Mouse (Mus musculus): ENCODE measurements around the gene Gng8. TPM values are rescaled to one million over a fixed set of nuclear protein-coding genes. Genes with fewer than 3 reads are reported as not detected.

The Gng8 gene
- polyA plus RNA-seq, 1 experiment, result 3.8 TPM

DNA sequence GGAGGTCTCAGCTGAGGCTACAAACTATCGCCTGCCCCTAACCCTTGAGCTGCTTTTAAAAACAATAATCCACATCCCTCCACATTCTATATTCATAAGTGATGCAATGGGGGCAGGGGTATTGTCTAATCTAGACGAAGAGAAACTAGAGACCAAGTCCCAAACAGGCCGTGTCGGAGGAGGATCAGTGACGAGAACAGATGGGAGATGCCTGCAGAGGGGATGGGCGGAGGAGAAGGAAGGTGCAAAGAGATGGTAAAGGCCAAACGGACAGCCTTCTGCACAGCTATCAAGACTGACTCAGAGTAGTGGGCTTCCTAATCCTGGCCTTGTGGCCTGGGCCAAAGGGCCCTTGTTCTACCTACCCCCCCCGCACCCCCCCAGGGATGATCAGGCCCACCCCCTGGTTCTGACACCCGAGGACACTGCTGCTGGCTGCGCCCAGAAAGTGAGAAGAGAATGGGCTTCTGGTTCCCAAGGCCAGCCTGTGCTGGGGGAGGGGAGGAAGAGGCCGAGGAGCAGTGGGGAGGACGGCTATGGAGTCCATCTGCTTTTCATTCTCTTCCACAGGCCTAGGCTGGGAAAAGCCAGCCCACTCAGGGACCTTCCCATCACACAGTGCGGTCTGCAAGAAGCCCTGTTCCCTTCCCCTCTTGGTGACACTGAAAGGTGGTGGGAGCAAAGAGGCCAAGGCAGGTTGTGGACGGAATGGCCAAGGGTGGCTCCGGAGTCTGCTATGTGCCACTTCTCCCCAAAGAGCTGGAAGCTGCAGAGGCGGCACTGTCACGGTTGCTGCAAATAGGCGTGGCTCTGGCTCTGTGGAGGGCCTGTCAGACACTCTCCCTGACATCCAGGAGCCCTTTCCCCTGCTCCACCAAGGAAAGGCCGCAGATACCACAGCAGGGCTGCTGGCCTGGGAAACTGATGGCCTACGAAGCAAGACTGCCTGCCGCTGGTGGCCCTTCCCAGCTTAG, 29.5 kb downstream of the Gng8 start:
- Histone ChIP-seq H3K27me3 (ENCODE audit: control insufficient read depth, insufficient read depth, insufficient read length) (no peaks in the 10 kb centered on the region), H3K4me3 (no peak overlapping the region), H3K36me3 (ENCODE audit: control insufficient read depth, insufficient read depth) (peaks cover 3% of the 10 kb centered on the region), H3K4me2 (ENCODE audit: low read depth) (peak overlapping the region; percentile 85), H3ac (ENCODE audit: control insufficient read depth, insufficient read length) (no peak overlapping the region), H3K79me2 (ENCODE audit: control insufficient read depth, insufficient read depth) (peaks cover 40% of the 10 kb centered on the region)
- TF ChIP-seq POLR2A (IDR thresholded peaks at IDR 0.05; ENCODE audit: insufficient read length, low read depth), result no peak
- TF ChIP-seq POLR2AphosphoS2 (IDR thresholded peaks at IDR 0.05; ENCODE audit: insufficient read length, low read depth), result no peak
- no peak for TF ChIP-seq USF1 (IDR thresholded peaks at IDR 0.05; ENCODE audit: low read depth)
- no peak for TF ChIP-seq REST (IDR thresholded peaks at IDR 0.05; ENCODE audit: insufficient read depth, insufficient read length)
- TF ChIP-seq MYOD1 (IDR thresholded peaks at IDR 0.05; ENCODE audit: control insufficient read depth in 1 of 3, insufficient read length in 2 of 3, low read depth in 2 of 3), result no peak
- no peak for TF ChIP-seq CEBPB (IDR thresholded peaks at IDR 0.05; ENCODE audit: insufficient read depth, poor library complexity, severe bottlenecking)
- no peak for TF ChIP-seq E2F4 (IDR thresholded peaks at IDR 0.05; ENCODE audit: insufficient read depth)
- TF ChIP-seq MAX (IDR thresholded peaks at IDR 0.05; ENCODE audit: low read depth), result no peak
- TF ChIP-seq TCF12 (IDR thresholded peaks at IDR 0.05; ENCODE audit: insufficient read depth, poor library complexity, severe bottlenecking), result no peak
- TF ChIP-seq SRF (IDR thresholded peaks at IDR 0.05; ENCODE audit: control insufficient read depth, insufficient read length, low read depth), result no peak

DNA sequence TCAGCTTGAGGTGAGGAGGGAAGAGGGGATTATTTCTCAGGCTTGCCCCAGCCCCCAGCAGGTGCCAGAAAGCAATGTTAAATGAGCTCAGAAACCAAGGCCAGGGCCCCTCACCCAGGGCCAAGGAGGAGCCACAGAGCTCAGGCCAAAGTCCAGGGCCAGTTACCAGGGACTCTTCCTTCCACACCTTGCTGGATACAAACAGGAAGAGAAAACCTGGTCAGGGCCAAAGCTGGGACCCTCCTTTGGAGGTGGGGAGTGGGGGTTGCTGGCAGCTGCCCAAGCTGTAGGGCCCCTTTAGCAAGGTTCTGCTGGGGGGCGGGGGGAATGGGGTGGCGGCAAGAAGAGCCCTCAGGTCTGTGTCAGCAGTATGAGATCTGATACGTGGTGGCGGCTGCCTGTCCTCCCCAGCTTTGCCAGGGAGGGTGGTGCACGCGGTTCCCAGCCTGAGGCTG, 30.3 kb downstream of the Gng8 start:
- Histone ChIP-seq H3K27me3 (ENCODE audit: control insufficient read depth, insufficient read depth, insufficient read length) (no peaks in the 10 kb centered on the region), H3K4me2 (ENCODE audit: low read depth) (peak overlapping the region; percentile 85), H3K36me3 (ENCODE audit: control insufficient read depth, insufficient read depth) (peaks cover 2% of the 10 kb centered on the region), H3K79me2 (ENCODE audit: control insufficient read depth, insufficient read depth) (peaks cover 40% of the 10 kb centered on the region), H3K4me3 (peak overlapping the region; percentile 94), H3ac (ENCODE audit: control insufficient read depth, insufficient read length) (no peak overlapping the region)
- TF ChIP-seq POLR2AphosphoS2 (IDR thresholded peaks at IDR 0.05; ENCODE audit: insufficient read length, low read depth) (no peak), USF1 (IDR thresholded peaks at IDR 0.05; ENCODE audit: low read depth) (no peak), E2F4 (IDR thresholded peaks at IDR 0.05; ENCODE audit: insufficient read depth) (no peak), MAX (IDR thresholded peaks at IDR 0.05; ENCODE audit: low read depth) (no peak), MYOD1 (IDR thresholded peaks at IDR 0.05; ENCODE audit: control insufficient read depth in 1 of 3, insufficient read length in 2 of 3, low read depth in 2 of 3) (no peak), TCF3 (IDR thresholded peaks at IDR 0.05; ENCODE audit: insufficient read length, low read depth) (no peak), MYOG (IDR thresholded peaks at IDR 0.05; ENCODE audit: control insufficient read depth in 1 of 3, insufficient read depth in 1 of 3, insufficient read length in 2 of 3, low read depth in 2 of 3) (no peak), SRF (IDR thresholded peaks at IDR 0.05; ENCODE audit: control insufficient read depth, insufficient read length, low read depth) (no peak), POLR2A (IDR thresholded peaks at IDR 0.05; ENCODE audit: insufficient read length, low read depth) (no peak), REST (IDR thresholded peaks at IDR 0.05; ENCODE audit: insufficient read depth, insufficient read length) (no peak), CEBPB (IDR thresholded peaks at IDR 0.05; ENCODE audit: insufficient read depth, poor library complexity, severe bottlenecking) (no peak), TCF12 (IDR thresholded peaks at IDR 0.05; ENCODE audit: insufficient read depth, poor library complexity, severe bottlenecking) (no peak)

DNA sequence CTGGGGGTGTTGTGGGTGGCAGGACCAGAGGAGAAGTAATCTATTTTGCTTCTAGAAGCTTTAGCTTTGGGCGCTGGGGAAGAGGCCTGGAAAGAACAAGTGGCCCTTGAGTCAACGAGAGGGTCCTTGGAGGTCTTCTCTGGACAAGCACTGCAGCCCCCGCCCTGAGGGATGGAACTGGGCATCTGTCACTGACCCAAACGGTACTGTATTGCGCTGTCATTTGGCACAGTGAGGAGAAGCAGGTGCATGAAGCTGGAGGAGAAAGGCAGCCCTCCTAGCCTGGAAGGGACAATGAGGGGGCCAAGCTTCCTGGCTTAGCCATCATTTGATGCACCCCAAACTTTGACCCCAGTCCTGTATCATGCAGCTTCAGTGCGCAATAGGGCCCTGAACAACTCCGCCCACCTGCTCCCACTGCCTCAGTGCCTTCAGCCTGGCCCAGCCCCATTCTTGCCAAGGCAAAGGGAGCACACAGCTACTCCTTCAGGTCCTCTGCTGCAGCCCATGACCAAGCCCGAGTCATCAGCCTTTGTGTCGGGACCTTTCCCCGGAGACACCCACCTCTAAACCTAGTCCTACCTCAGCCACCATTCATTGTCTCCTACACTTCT, 30.9 kb downstream of the Gng8 start:
- H3K79me2 ChIP-seq (ENCODE audit: control insufficient read depth, insufficient read depth), result peaks cover 40% of the 10 kb centered on the region
- H3ac ChIP-seq (ENCODE audit: control insufficient read depth, insufficient read length), result peak overlapping the region; percentile 61
- peak overlapping the region; percentile 85 for H3K4me2 ChIP-seq (ENCODE audit: low read depth)
- no peaks in the 10 kb centered on the region for H3K27me3 ChIP-seq (ENCODE audit: control insufficient read depth, insufficient read depth, insufficient read length)
- TF ChIP-seq MYOG (IDR thresholded peaks at IDR 0.05; ENCODE audit: control insufficient read depth in 1 of 3, insufficient read depth in 1 of 3, insufficient read length in 2 of 3, low read depth in 2 of 3), result no peak
- TF ChIP-seq POLR2AphosphoS2 (IDR thresholded peaks at IDR 0.05; ENCODE audit: insufficient read length, low read depth), result peak; percentile 28
- TF ChIP-seq E2F4 (IDR thresholded peaks at IDR 0.05; ENCODE audit: insufficient read depth), result no peak
- no peak for TF ChIP-seq USF1 (IDR thresholded peaks at IDR 0.05; ENCODE audit: low read depth)
- TF ChIP-seq MYOD1 (IDR thresholded peaks at IDR 0.05; ENCODE audit: control insufficient read depth in 1 of 3, insufficient read length in 2 of 3, low read depth in 2 of 3), result no peak
- TF ChIP-seq POLR2A (IDR thresholded peaks at IDR 0.05; ENCODE audit: insufficient read length, low read depth), result peak; percentile 54
- TF ChIP-seq REST (IDR thresholded peaks at IDR 0.05; ENCODE audit: insufficient read depth, insufficient read length), result no peak
- no peak for TF ChIP-seq MAX (IDR thresholded peaks at IDR 0.05; ENCODE audit: low read depth)
- TF ChIP-seq CEBPB (IDR thresholded peaks at IDR 0.05; ENCODE audit: insufficient read depth, poor library complexity, severe bottlenecking), result no peak
- no peak for TF ChIP-seq SRF (IDR thresholded peaks at IDR 0.05; ENCODE audit: control insufficient read depth, insufficient read length, low read depth)
- TF ChIP-seq TCF12 (IDR thresholded peaks at IDR 0.05; ENCODE audit: insufficient read depth, poor library complexity, severe bottlenecking), result no peak
- H3K4me3 ChIP-seq, result peak overlapping the region; percentile 94
- no peaks in the 10 kb centered on the region for H3K36me3 ChIP-seq (ENCODE audit: control insufficient read depth, insufficient read depth)

DNA sequence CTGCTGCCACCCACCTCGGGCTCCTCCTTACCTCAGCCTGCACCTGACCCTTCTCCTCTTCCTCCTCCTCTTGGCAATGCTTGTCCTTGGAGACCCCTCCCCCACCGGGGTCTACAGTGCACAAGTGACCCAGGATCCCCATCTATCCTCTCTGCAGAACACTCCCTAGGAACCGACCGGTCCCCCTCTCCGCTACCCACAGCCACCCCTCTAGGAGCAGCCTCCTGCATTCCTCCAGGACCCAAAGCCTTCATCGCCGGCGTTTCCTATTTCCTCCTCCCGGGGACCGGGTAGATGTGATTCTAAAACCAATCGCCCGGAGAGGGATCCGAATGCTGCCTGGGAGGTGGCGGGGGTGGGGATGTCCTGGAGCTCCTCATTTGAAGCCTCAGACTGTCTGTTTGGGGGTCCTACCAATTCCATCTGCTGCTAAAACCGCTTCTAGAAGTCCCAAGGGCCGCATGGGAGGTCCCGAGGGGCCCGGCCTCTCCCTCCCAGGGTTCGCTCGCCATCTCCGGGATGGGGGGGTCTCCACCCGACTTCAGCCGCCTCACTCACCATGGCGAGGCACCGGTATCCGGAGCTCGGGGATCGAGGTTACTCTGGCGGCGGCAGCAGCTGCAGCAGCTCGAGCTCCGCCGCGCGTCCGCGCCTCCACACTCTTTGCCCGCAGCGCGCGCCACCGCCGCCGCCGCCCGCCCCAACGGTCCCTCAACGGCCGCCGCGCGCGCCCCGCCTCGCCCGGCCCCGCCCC, 31.9 kb downstream of the Gng8 start:
- Histone ChIP-seq H3K4me3 (peak overlapping the region; percentile 94), H3K36me3 (ENCODE audit: control insufficient read depth, insufficient read depth) (no peaks in the 10 kb centered on the region), H3ac (ENCODE audit: control insufficient read depth, insufficient read length) (peak overlapping the region; percentile 61), H3K79me2 (ENCODE audit: control insufficient read depth, insufficient read depth) (peaks cover 40% of the 10 kb centered on the region), H3K27me3 (ENCODE audit: control insufficient read depth, insufficient read depth, insufficient read length) (no peaks in the 10 kb centered on the region), H3K4me2 (ENCODE audit: low read depth) (peak overlapping the region; percentile 85)
- TF ChIP-seq POLR2AphosphoS2 (IDR thresholded peaks at IDR 0.05; ENCODE audit: insufficient read length, low read depth) (peak; percentile 87), MYOG (IDR thresholded peaks at IDR 0.05; ENCODE audit: control insufficient read depth in 1 of 3, insufficient read depth in 1 of 3, insufficient read length in 2 of 3, low read depth in 2 of 3) (peak in 2 of 3 experiments; percentile 55 to 60), MAX (IDR thresholded peaks at IDR 0.05; ENCODE audit: low read depth) (no peak), POLR2A (IDR thresholded peaks at IDR 0.05; ENCODE audit: insufficient read length, low read depth) (peak; percentile 85), MYOD1 (IDR thresholded peaks at IDR 0.05; ENCODE audit: control insufficient read depth in 1 of 3, insufficient read length in 2 of 3, low read depth in 2 of 3) (peak in 2 of 3 experiments; percentile 43 to 69), SRF (IDR thresholded peaks at IDR 0.05; ENCODE audit: control insufficient read depth, insufficient read length, low read depth) (no peak)
